Mouse (Mus musculus): ENCODE measurements around the gene Exosc6.
"Not testable (repeated sequence)": the region's sequence is repeated elsewhere in the genome, so short reads cannot be mapped to it uniquely, and the experiment has no call there.

Gene Exosc6

GRCm38 (mm10) chr8:111056158-111056663 lies at the start of gene Exosc6:
Gene Exosc6, plus strand, starts transcription at chr8:111056339.
- peak; percentile 94 for ATAC-seq (ENCODE audit: low TSS enrichment)

- not testable (repeated sequence) for ATAC-seq (ENCODE audit: low TSS enrichment)
Observed at GRCm38 (mm10) chr8:111010230-111010991, 45.7 kb upstream of the Exosc6 start.

- ATAC-seq (ENCODE audit: low TSS enrichment), result not testable (repeated sequence)
Observed at GRCm38 (mm10) chr8:111026609-111027008, 29.5 kb upstream of the Exosc6 start.

DNA sequence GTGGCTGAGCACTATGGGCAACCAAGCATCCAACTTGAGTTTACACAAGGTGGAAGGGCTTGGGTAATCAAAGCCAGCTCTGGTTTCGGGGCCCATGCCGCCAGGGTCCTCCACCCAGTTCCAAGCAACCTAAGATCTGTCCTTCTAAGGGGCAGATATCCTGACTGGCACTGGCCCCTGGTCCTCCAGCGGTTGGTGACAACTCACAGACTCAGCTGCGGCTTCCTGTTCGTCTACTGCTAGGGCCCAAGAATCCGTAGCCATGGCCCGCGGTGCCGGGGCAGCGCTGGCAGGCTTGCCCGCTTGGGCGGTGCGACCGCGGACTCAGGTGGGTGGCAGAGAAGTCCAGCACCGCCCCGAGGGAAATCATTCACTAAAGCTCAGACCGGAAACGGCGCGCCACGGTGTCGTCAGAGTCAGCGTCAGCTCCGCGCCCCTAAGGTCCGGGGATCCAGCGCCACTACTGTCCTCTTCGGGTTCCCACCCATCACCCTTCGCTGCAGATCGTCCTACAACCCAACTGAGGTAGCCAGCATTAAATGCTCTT lies 28.7 kb upstream of the Exosc6 start:
- ATAC-seq (ENCODE audit: low TSS enrichment), result peak; percentile 100

DNA sequence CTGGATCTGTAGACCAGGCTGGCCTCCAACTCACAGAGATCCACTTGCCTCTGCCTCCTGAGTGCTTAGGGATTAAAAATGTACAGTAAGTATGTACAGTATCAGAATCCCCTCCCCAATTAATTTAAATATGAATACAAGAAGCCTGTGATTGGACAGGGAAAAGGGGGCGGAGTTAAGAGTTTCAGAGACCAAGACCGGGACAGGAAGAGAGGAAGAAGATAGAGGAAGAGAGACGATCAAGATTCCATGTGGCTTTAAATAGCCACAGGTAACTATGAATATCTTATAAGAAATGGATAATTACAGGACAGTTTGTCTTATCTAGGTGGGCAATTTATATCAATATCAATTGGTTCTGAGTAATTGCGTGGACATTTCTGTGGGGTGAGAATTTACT lies 26.6 kb upstream of the Exosc6 start:
- ATAC-seq (ENCODE audit: low TSS enrichment), result no peak

DNA sequence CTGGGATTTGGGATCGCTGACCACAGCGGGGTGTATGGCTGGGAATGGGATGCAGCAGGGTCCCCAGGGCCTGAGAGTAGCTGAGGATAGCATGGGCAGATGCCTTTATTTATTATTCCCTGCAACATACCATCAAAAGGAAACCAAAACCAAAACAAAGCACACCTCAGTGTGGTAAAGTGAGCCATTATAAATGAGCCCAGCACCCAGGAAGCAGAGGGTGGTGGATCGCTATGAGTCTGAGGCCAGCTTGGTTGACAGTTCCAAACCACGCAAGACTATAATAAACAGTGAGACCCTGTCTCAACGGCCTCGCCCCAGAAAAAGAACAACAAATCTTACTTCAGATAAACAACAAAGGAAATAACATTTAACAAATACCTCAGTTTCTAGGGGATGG lies 26.1 kb upstream of the Exosc6 start:
- ATAC-seq (ENCODE audit: low TSS enrichment), result no peak

DNA sequence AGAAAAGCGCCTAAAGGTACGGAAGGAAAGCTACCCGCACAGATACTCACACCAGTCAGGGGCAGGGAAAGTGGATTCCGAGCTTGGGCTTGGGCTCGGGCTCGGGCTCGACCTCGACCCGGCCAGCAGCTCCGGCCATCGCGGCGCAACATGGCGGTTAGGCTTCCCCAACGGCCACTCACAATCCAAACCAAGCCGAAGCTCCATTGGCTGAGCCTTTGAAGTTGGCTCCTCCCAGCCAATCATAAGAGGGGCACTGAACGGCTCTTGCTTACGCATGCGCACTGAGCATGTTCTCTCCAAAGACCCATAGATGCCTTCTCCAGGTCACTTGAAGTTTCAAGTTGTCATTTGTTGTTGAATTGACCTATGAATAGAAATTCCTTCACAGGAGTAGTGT lies 24.6 kb upstream of the Exosc6 start, which contains the start of gene Ddx19b:
Gene Ddx19b (minus strand): TSS at position 180 of the 400 bp plus-strand sequence.
- no peak for ATAC-seq (ENCODE audit: low TSS enrichment)

- no peak for ATAC-seq (ENCODE audit: low TSS enrichment)
Observed at GRCm38 (mm10) chr8:111032916-111033315, 23.2 kb upstream of the Exosc6 start, which contains the start of gene Aars. Gene Aars, plus strand, starts transcription at chr8:111033144.

DNA sequence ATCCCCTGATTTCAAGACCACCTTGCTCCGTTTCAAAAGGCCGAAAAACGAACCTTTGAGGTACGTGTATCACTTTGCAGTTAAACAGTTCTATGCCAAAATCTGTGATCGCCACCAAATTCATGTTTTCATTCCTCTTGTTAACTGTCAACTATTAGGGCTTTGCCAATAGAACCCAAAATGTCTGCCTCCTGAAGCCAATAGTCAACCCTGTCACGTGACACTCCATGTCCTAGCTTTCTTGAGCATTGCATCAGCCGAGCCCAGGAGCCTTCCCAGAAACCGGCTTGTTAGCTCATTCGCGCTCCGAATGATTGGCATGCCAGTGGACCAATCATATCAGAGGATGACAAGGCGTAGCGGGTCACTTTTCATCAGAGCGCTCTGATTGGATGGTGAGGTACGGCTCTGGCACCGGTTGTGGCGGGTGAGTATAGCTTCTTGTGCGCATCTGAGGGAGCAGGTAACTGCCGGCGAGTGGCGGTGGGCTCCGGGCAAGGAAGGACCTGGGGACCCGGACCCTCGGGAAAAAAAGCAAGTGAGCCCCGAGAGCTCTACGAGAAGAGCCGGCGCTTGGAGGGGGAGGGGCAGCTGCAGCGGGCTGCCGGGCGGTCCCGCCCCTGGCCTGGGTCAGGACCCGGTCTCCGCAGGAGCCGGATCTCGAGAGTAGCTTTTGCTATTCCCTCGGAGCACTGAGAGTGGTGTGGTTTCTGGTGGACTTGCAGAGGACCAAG lies 22.5 kb upstream of the Exosc6 start:
- ATAC-seq (ENCODE audit: low TSS enrichment), result peak; percentile 100

- no peak for ATAC-seq (ENCODE audit: low TSS enrichment)
Observed at GRCm38 (mm10) chr8:111034276-111034675, 21.9 kb upstream of the Exosc6 start.

DNA sequence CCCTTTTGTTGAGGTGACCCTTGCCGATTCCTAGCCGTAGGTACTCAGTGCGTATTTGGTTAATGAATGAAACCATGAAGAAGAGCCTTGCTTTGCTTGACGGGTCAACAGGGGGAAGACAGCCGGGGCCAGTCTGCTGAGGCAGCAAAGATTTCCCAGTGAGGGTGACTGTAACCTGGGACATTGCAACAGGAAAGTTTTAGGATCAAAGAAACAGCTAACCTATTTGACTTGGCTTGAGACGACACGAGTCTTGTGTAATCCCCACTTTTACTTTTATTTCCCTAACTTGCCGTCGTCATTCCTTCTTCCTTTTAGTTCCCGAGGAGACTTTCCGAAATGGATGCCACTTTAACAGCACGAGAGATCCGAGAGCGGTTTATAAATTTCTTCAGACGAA lies 19.5 kb upstream of the Exosc6 start:
- no peak for ATAC-seq (ENCODE audit: low TSS enrichment)

- ATAC-seq (ENCODE audit: low TSS enrichment), result no peak
Observed at GRCm38 (mm10) chr8:111042546-111042945, 13.6 kb upstream of the Exosc6 start.

DNA sequence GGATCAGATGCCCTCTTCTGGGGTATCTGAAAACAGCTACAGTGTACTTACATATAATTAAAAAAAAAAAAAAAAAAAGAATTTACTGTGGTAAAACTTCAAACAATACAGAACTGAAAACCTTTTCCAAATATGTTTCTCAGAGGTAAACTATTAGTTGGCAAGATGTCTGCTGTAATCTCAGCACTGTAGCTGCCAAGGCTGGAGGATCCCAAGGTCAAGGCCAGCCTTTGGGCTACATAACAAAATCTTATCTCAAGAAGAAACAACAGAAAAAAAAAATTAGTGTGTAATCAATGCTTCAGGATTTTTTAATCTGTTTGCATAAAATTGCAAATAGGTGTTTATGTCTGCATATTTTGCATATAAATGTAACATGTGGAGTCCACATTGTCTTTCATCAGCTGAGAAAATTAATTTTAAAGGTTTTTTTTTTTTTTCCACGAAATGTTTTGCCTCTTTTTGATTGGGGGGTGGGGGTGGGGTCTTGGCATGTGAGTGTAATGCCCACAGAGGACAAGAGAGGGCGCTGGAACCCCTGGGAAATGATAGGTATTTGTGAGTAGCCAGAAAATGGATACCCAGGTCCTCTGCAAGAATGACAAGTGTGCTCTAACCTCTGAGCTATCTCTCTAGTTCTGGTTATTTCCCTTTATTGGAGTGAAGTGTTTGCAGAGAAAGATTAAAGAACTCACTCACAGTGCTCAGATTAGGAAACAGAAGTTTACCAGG lies 12.0 kb upstream of the Exosc6 start:
- no peak for ATAC-seq (ENCODE audit: low TSS enrichment)

DNA sequence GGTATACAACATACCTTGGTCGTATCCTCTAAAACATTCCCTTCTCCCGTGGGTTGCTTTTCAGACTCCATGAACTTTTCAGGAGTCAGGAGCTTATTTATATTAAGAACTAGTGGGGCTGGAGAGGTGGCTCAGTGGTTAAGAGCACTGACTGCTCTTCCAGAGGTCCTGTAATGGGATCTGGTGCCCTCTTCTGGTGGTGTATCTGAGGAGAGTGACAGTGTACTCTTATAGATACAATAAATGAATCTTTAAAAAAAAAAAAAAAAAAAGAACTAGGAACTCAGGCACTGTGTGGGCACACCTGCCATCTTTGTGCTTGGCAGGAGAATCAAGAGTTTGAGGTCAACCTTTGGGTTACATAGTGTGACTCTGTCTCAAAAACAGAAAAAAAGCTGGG lies 7.4 kb upstream of the Exosc6 start:
- no peak for ATAC-seq (ENCODE audit: low TSS enrichment)

- no peak for ATAC-seq (ENCODE audit: low TSS enrichment)
Observed at GRCm38 (mm10) chr8:111049106-111049505, 7.0 kb upstream of the Exosc6 start.

- no peak for ATAC-seq (ENCODE audit: low TSS enrichment)
Observed at GRCm38 (mm10) chr8:111053827-111054518, 2.2 kb upstream of the Exosc6 start.

GRCm38 (mm10) chr8:111055031-111055634 lies 1.0 kb upstream of the Exosc6 start:
- ATAC-seq (ENCODE audit: low TSS enrichment), result no peak

DNA sequence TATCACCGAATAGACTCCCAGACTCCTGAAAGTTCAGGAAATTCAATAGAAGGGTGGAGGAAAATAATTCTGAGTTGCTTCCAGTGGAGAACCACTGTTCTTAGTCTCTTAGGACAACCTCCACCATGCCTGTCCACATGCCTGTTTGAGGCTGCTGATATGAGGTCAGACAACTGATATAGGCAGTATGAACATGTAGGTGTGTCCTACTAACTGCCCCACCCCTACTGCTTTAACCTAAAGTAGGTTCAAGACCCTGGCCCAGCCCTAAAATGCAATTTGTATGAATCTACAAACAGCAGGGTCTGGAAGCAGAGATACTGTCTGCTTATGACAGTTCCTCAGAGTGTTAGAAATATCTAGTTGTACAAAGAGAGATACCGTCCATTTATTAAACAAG lies 478 bp upstream of the Exosc6 start:
- ATAC-seq (ENCODE audit: low TSS enrichment), result no peak

DNA sequence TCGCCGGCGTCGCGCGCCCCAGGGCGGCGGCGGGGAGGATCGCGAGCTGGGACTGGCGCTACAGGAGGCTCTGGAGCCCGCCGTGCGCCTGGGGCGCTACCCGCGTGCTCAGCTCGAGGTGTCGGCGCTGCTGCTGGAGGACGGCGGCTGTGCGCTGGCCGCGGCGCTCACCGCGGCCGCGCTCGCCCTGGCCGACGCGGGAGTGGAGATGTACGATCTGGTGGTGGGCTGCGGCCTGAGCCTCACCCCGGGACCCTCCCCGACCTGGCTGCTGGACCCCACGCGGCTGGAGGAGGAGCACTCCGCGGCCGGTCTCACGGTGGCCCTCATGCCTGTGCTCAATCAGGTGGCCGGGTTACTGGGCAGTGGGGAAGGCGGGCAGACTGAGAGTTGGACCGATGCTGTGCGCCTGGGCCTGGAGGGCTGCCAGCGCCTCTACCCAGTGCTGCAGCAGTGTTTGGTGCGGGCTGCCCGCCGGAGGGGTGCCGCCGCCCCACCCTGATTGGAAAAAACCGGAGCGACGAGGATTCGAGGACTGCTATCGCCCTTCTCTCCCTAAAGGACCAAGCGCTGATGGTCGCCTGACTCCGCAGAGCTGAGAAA lies 653 bp downstream of the Exosc6 start:
- peak; percentile 69 for ATAC-seq (ENCODE audit: low TSS enrichment)

DNA sequence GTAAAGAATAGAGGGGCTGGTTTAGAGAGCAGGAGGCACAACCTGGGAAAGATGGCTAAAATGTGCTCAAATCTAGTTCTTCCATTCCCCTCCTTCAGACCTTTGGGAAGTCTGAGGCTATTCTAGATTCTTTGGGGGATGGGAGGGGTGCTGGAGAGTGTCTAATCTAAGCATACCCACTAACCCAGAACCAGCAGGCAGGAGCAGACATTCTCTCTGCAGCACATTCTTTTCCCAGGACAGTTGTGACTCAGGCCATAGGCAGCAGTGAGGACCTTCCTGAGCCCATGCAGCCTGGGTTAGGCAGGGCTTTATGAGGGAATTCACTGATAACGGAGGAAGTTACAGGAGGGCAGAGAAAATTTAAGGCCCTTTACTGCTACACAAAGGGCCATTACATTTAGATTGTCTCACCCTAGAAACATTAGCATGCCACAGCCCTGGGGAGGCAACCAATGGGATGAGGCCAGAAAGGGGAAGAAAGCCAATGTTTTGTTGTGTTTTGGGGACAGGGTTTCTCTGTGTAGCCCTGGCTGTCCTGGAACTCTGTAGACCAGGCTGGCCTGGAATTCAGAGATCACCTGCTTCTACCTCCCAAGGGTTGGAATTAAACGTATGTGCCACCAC lies 2.9 kb downstream of the Exosc6 start:
- no peak for ATAC-seq (ENCODE audit: low TSS enrichment)
